Mouse (Mus musculus): ENCODE data around the gene Arfip1. TPM values are rescaled to one million over a fixed set of nuclear protein-coding genes. Genes with fewer than 3 reads are reported as not detected.

The Arfip1 gene
- polyA plus RNA-seq, 1 experiment from 2014 or later, result 45.9 TPM

- 86% methylated on average over 2 of the region's 2 CpGs for WGBS
- H3K4me2 ChIP-seq (ENCODE audit: low read depth, low read length, severe bottlenecking), result no peak overlapping the region
- no peak overlapping the region for H3K4me3 ChIP-seq (ENCODE audit: low read depth, low read length)
- ATAC-seq (replicated peaks; ENCODE audit: low FRiP score) (no peak), DNase-seq (ENCODE audit: low spot score) (no peak)
- H3K27ac ChIP-seq (ENCODE audit: low read depth, low read length), result no peak overlapping the region
- H3K4me1 ChIP-seq (replicated peaks; ENCODE audit: control insufficient read depth, insufficient read depth, low read length), result no peaks in the 10 kb centered on the region
- no peak overlapping the region for H3K9ac ChIP-seq (ENCODE audit: low read length)
- H3K36me3 ChIP-seq (ENCODE audit: control insufficient read depth, insufficient read depth, low read length), result no peaks in the 10 kb centered on the region
- H3K27me3 ChIP-seq (ENCODE audit: control insufficient read depth, insufficient read depth, low read length), result no peaks in the 10 kb centered on the region
- no peaks in the 10 kb centered on the region for H3K9me3 ChIP-seq (ENCODE audit: control insufficient read depth, low read length)
Observed at GRCm38 (mm10) chr3:84529021-84529420, 53.4 kb downstream of the Arfip1 start.

GRCm38 (mm10) chr3:84524952-84525351 lies 57.5 kb downstream of the Arfip1 start:
- Histone ChIP-seq H3K9ac (ENCODE audit: low read length) (no peak overlapping the region), H3K27ac (ENCODE audit: low read depth, low read length) (no peak overlapping the region), H3K4me2 (ENCODE audit: low read depth, low read length, severe bottlenecking) (no peak overlapping the region), H3K4me3 (ENCODE audit: low read depth, low read length) (no peak overlapping the region), H3K4me1 (replicated peaks; ENCODE audit: control insufficient read depth, insufficient read depth, low read length) (no peaks in the 10 kb centered on the region), H3K9me3 (ENCODE audit: control insufficient read depth, low read length) (no peaks in the 10 kb centered on the region), H3K27me3 (ENCODE audit: control insufficient read depth, insufficient read depth, low read length) (no peaks in the 10 kb centered on the region), H3K36me3 (ENCODE audit: control insufficient read depth, insufficient read depth, low read length) (no peaks in the 10 kb centered on the region)
- DNase-seq (ENCODE audit: low spot score) (no peak), ATAC-seq (replicated peaks; ENCODE audit: low FRiP score) (no peak)
- 82% methylated on average over 1 of the region's 1 CpGs for WGBS

GRCm38 (mm10) chr3:84516163-84516562 lies 66.3 kb downstream of the Arfip1 start:
- DNase-seq (ENCODE audit: low spot score), result no peak
- no peaks in the 10 kb centered on the region for H3K4me1 ChIP-seq (replicated peaks; ENCODE audit: control insufficient read depth, insufficient read depth, low read length)
- H3K27me3 ChIP-seq (ENCODE audit: control insufficient read depth, insufficient read depth, low read length), result no peaks in the 10 kb centered on the region
- no peak overlapping the region for H3K9ac ChIP-seq (ENCODE audit: low read length)
- 93% methylated on average over 3 of the region's 3 CpGs for WGBS
- H3K4me3 ChIP-seq (ENCODE audit: low read depth, low read length), result no peak overlapping the region
- H3K9me3 ChIP-seq (ENCODE audit: control insufficient read depth, low read length), result no peaks in the 10 kb centered on the region
- ATAC-seq (replicated peaks; ENCODE audit: low FRiP score), result no peak
- no peak overlapping the region for H3K27ac ChIP-seq (ENCODE audit: low read depth, low read length)
- no peak overlapping the region for H3K4me2 ChIP-seq (ENCODE audit: low read depth, low read length, severe bottlenecking)
- H3K36me3 ChIP-seq (ENCODE audit: control insufficient read depth, insufficient read depth, low read length), result no peaks in the 10 kb centered on the region

- 56% methylated on average over 6 of the region's 6 CpGs for WGBS
- H3K36me3 ChIP-seq (ENCODE audit: control insufficient read depth, insufficient read depth, low read length), result no peaks in the 10 kb centered on the region
- H3K4me1 ChIP-seq (replicated peaks; ENCODE audit: control insufficient read depth, insufficient read depth, low read length), result no peaks in the 10 kb centered on the region
- H3K27ac ChIP-seq (ENCODE audit: low read depth, low read length), result no peak overlapping the region
- H3K4me3 ChIP-seq (ENCODE audit: low read depth, low read length), result no peak overlapping the region
- H3K9ac ChIP-seq (ENCODE audit: low read length), result no peak overlapping the region
- no peak overlapping the region for H3K4me2 ChIP-seq (ENCODE audit: low read depth, low read length, severe bottlenecking)
- ATAC-seq (replicated peaks; ENCODE audit: low FRiP score) (no peak), DNase-seq (ENCODE audit: low spot score) (no peak)
- H3K27me3 ChIP-seq (ENCODE audit: control insufficient read depth, insufficient read depth, low read length), result no peaks in the 10 kb centered on the region
- no peaks in the 10 kb centered on the region for H3K9me3 ChIP-seq (ENCODE audit: control insufficient read depth, low read length)
Observed at GRCm38 (mm10) chr3:84512774-84513515, 69.5 kb downstream of the Arfip1 start.

- DNase-seq (ENCODE audit: low spot score) (no peak), ATAC-seq (replicated peaks; ENCODE audit: low FRiP score) (no peak)
- Histone ChIP-seq H3K27me3 (ENCODE audit: control insufficient read depth, insufficient read depth, low read length) (no peaks in the 10 kb centered on the region), H3K9me3 (ENCODE audit: control insufficient read depth, low read length) (no peaks in the 10 kb centered on the region), H3K36me3 (ENCODE audit: control insufficient read depth, insufficient read depth, low read length) (no peaks in the 10 kb centered on the region), H3K4me2 (ENCODE audit: low read depth, low read length, severe bottlenecking) (no peak overlapping the region), H3K27ac (ENCODE audit: low read depth, low read length) (no peak overlapping the region), H3K4me3 (ENCODE audit: low read depth, low read length) (no peak overlapping the region), H3K9ac (ENCODE audit: low read length) (no peak overlapping the region), H3K4me1 (replicated peaks; ENCODE audit: control insufficient read depth, insufficient read depth, low read length) (no peaks in the 10 kb centered on the region)
- WGBS, result 86% methylated on average over 4 of the region's 4 CpGs
Observed at GRCm38 (mm10) chr3:84505193-84505592, 77.2 kb downstream of the Arfip1 start.

GRCm38 (mm10) chr3:84504291-84504690 lies 78.1 kb downstream of the Arfip1 start:
- no peak for ATAC-seq (replicated peaks; ENCODE audit: low FRiP score)
- Histone ChIP-seq H3K36me3 (ENCODE audit: control insufficient read depth, insufficient read depth, low read length) (no peaks in the 10 kb centered on the region), H3K4me3 (ENCODE audit: low read depth, low read length) (no peak overlapping the region), H3K4me1 (replicated peaks; ENCODE audit: control insufficient read depth, insufficient read depth, low read length) (no peaks in the 10 kb centered on the region), H3K27ac (ENCODE audit: low read depth, low read length) (no peak overlapping the region), H3K9ac (ENCODE audit: low read length) (no peak overlapping the region), H3K9me3 (ENCODE audit: control insufficient read depth, low read length) (no peaks in the 10 kb centered on the region), H3K27me3 (ENCODE audit: control insufficient read depth, insufficient read depth, low read length) (no peaks in the 10 kb centered on the region), H3K4me2 (ENCODE audit: low read depth, low read length, severe bottlenecking) (no peak overlapping the region)
- DNase-seq (ENCODE audit: low spot score), result no peak
- WGBS, result 90% methylated on average over 8 of the region's 8 CpGs

GRCm38 (mm10) chr3:84502101-84502500 lies 80.3 kb downstream of the Arfip1 start:
- DNase-seq (ENCODE audit: low spot score) (no peak), ATAC-seq (replicated peaks; ENCODE audit: low FRiP score) (no peak)
- WGBS, result 74% methylated on average over 2 of the region's 2 CpGs
- no peak overlapping the region for H3K4me3 ChIP-seq (ENCODE audit: low read depth, low read length)
- H3K4me2 ChIP-seq (ENCODE audit: low read depth, low read length, severe bottlenecking), result no peak overlapping the region
- H3K36me3 ChIP-seq (ENCODE audit: control insufficient read depth, insufficient read depth, low read length), result no peaks in the 10 kb centered on the region
- no peak overlapping the region for H3K27ac ChIP-seq (ENCODE audit: low read depth, low read length)
- no peak overlapping the region for H3K9ac ChIP-seq (ENCODE audit: low read length)
- H3K27me3 ChIP-seq (ENCODE audit: control insufficient read depth, insufficient read depth, low read length), result no peaks in the 10 kb centered on the region
- no peaks in the 10 kb centered on the region for H3K4me1 ChIP-seq (replicated peaks; ENCODE audit: control insufficient read depth, insufficient read depth, low read length)
- no peaks in the 10 kb centered on the region for H3K9me3 ChIP-seq (ENCODE audit: control insufficient read depth, low read length)

- WGBS, result 76% methylated on average over 10 of the region's 10 CpGs
- ATAC-seq (replicated peaks; ENCODE audit: low FRiP score), result no peak
- no peak overlapping the region for H3K27ac ChIP-seq (ENCODE audit: low read depth, low read length)
- no peaks in the 10 kb centered on the region for H3K36me3 ChIP-seq (ENCODE audit: control insufficient read depth, insufficient read depth, low read length)
- H3K4me2 ChIP-seq (ENCODE audit: low read depth, low read length, severe bottlenecking), result no peak overlapping the region
- H3K27me3 ChIP-seq (ENCODE audit: control insufficient read depth, insufficient read depth, low read length), result no peaks in the 10 kb centered on the region
- DNase-seq (ENCODE audit: low spot score), result no peak
- H3K4me1 ChIP-seq (replicated peaks; ENCODE audit: control insufficient read depth, insufficient read depth, low read length), result no peaks in the 10 kb centered on the region
- H3K4me3 ChIP-seq (ENCODE audit: low read depth, low read length), result no peak overlapping the region
- no peak overlapping the region for H3K9ac ChIP-seq (ENCODE audit: low read length)
- H3K9me3 ChIP-seq (ENCODE audit: control insufficient read depth, low read length), result no peaks in the 10 kb centered on the region
Observed at GRCm38 (mm10) chr3:84500491-84500890, 81.9 kb downstream of the Arfip1 start.

GRCm38 (mm10) chr3:84497718-84498117 lies 84.7 kb downstream of the Arfip1 start:
- no peaks in the 10 kb centered on the region for H3K9me3 ChIP-seq (ENCODE audit: control insufficient read depth, low read length)
- WGBS, result 83% methylated on average over 11 of the region's 11 CpGs

More at GRCm38 (mm10) chr3:84497718-84498117, 84.7 kb downstream of the Arfip1 start:
- no peak for ATAC-seq (replicated peaks; ENCODE audit: low FRiP score)
- H3K4me2 ChIP-seq (ENCODE audit: low read depth, low read length, severe bottlenecking), result no peak overlapping the region
- DNase-seq (ENCODE audit: low spot score), result no peak
- no peak overlapping the region for H3K4me3 ChIP-seq (ENCODE audit: low read depth, low read length)
- H3K4me1 ChIP-seq (replicated peaks; ENCODE audit: control insufficient read depth, insufficient read depth, low read length), result no peaks in the 10 kb centered on the region
- H3K9ac ChIP-seq (ENCODE audit: low read length), result no peak overlapping the region
- H3K27ac ChIP-seq (ENCODE audit: low read depth, low read length), result no peak overlapping the region
- no peaks in the 10 kb centered on the region for H3K36me3 ChIP-seq (ENCODE audit: control insufficient read depth, insufficient read depth, low read length)
- H3K27me3 ChIP-seq (ENCODE audit: control insufficient read depth, insufficient read depth, low read length), result no peaks in the 10 kb centered on the region

All from forebrain, embryonic 11.5 days (tissue).